Mouse (Mus musculus) heart, adult 9 months (tissue): ENCODE data around the gene Sh2d1b2.
"Not testable (repeated sequence)": the region's sequence is repeated elsewhere in the genome, so short reads cannot be mapped to it uniquely, and the experiment has no call there.

ENCODE experiments used
- DNase-seq, 2 experiments: peaks; one replicate each; pipeline ENCODE4 v3.0.0; 2022; ENCODE audit warnings: low spot score in 2 of 2

The Sh2d1b2 gene

DNA sequence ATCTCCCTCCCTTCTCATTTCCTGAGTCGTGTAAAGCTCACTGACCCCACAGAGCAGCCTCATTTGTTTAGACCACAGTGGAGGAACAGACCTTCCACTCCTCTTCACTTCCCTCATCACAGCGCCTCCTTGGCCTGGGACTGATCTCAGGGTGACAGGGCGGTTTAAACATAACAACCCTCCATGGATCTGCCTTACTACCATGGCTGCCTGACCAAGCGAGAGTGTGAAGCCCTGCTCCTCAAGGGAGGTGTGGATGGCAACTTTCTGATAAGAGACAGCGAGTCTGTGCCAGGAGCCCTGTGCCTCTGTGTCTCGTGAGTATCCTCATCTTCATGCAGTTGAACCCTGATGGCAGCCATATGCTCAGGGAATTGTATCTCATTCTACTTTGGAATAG is at the start of gene Sh2d1b2:
Sh2d1b2 (plus strand) TSS at position 62 of the 400 bp plus-strand sequence.
- DNase-seq: not testable (repeated sequence)

DNA sequence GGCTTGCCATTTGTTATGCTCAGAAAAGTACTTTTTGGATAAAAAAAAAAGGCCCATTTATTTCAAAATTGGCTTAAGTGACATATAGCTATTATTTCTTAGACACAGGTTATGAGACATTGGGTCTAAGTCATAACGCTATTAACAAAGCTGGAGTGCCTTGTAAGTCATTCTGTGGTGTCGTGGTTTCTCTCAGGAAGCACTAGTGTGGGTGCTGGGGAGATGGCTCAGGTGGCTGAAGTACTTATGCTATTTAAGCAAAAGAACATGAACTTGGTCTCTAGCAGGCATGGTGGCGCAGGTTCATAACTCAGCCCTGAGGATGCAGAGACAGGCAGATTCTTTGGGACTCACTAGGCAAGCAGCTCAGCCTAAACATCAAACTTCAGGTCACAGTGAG is 47.4 kb upstream of the Sh2d1b2 start:
- no peak for DNase-seq

DNA sequence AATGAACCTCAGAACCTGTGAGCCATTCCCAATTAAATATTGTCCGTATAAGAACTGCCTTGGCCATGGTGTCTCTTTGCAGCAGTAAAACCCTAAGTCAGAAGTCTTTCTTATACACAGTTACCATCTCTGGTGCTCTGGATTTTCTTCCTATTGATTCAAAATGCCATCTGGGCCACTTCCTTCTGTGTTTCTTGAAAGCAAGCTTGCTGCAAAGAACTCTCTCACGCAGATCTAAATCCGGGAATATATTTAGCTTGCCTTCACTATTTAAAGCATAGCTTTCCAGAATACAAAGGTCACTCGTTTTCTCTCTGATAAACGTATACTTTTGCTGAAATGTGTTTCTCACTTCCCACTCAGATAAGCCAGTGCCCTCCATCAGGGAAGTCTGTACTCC is 46.0 kb upstream of the Sh2d1b2 start:
- DNase-seq: no peak

DNA sequence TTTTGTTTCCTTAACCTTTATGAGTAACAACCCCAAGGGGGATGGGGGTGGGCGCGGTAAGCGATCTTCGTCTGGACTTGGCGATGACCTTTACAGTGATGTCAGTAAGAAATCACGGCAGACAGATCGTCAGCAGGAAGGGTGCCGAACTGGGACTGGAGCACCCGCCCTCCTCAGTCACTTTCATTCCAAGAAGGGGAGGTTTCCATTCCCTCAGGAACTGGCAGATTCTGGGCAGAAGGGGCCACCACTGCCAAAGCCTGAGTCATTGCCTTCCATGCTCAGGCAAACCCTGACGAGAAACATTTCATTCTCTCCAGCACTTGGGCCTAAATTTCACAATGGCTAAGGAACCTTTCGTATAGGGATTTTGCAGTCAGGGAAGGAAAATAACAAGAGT is 43.9 kb upstream of the Sh2d1b2 start:
- peak; percentile 72 to 85 for DNase-seq

DNA sequence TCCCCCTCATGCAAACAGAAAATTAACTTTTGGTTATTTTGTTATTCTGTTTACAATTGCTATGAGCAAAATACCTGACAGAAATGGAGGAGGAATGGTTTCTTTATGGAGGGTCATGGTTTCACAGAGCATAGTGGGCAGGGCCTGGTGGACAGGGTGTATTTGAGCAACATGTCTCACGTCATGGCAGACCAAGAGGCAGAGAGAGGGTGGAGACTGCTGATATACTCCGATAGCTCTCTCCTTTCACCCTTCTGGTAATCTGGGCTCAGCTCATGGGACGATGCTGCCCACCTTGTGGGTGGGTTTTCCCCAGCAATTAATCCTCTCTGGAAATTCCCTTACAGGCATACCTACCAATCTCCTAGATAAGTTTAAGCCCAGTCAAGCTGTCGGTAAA is 42.3 kb upstream of the Sh2d1b2 start:
- DNase-seq: no peak

DNA sequence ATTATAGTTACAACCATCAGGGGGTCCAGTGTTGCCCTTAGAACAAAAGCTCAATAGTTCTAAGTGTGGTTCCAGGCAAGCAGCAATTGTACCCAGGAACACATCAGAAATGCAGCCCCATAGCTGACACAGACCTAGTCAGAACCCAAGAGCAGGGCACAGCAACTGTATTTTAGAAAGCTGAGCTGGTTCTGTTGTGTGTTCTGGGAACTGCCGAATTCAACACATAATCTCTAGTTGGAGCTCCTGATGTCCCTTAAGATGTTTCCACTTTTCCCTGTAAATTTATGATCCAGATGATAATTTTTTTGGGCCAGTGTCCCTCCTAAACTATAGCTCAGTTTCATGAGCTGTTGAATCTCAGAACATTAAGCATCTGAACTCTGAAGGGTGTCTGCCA is 40.6 kb upstream of the Sh2d1b2 start:
- DNase-seq: no peak

DNA sequence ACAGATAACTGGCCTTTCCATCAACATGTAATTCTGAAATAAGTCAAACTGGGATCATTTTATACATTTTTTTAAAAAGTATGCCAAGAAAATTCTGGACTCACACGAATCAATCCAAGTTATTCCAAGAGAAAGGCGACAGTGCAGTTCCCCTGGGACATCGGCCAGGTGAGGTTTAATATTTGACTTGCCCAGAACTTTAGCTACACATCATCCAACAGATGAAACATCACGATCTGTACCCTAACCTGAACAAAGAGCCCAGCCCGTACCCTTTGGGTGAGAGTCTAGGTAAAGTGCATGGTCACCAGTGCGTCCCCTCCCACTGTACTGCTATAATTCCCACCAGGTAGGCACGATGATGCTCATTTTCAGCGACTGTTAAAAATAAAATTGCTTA is 36.3 kb upstream of the Sh2d1b2 start:
- DNase-seq: no peak

DNA sequence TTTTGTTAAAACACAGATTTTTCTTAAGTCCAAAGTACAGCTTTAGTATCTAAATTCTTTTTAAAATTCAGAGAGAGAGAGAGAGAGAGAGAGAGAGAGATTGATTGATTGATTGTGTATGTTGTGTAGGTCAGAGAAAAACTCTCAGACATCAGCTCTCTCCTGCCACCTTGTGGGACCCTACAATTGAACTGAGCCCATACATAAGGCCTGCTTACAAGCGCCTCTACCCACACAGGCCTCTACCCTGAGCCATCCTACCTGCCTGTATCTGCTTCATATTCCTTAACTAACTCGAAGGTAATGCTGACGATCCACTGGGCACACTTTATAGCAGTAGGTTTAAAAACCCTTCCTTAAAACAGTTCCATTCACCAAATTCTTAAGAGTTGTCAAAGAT is 32.2 kb upstream of the Sh2d1b2 start:
- DNase-seq: no peak

DNA sequence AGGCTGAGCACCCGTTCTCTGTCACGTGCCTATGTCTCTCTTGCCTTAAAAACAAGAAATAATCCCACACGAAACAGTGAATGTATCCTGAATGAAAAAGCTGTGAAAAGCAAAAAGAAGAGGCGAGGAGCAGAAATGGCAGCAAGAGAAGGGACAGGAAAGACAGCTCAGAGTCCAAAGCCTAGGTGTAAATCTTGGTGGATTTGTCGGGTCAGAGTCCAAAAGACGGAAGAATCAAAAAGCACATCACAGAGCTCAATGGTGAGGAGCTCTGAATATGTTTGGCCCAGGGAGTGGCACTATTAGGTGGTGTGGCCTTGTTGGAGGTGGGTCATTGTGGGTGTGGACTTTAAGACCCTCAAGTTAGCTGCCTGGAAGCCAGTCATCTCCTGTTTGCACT is 26.2 kb upstream of the Sh2d1b2 start:
- no peak for DNase-seq

DNA sequence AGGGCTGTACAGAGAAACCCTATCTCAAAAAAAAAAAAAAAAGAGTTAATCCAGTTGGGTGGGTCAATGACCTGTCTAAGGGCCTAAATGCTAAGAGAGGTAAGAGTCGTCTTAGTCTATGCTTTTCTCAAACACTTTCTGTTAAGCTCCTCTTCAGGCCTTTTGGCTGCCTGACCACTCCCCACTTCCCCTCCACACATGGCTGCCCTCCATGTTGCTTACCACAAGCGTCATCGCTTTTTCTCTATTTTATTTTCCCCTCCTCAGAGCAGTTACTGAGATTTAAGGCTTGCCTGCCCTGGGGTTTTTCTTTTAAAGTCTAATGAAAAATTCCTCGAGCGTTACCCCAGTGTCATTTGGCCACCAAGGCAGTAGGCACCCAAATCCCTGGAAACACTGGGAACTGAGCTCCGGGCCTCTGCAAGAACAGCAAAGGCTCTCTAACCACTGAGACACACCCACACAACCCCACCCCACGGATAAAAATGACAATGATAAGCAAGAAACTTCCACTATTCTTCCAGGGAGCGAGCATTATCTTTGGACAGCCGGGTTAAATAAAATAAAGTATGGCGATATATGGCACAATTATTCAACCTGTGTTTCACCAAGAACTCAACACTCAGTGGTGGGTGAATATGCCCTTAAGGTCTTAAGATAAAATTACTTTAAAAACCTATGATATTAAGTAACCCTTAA is 19.2 kb upstream of the Sh2d1b2 start:
- DNase-seq: no peak

DNA sequence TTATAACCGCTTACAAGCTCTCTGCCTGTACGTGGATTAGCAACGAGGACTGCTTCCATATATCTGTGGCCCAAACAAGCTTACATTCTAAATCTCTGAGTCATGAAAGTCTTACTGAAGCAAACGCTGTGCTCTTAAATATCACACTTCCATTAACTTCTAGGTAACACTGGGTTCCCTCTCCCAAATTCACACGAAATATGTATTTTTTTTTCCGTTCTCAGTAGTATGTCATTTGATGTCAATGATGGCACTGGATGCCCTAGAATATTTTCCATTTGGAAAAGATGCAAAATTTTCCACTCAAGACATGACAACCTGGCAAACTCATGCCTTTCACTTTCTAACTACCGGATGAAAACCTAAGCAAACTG is 18.2 kb upstream of the Sh2d1b2 start:
- DNase-seq: no peak

DNA sequence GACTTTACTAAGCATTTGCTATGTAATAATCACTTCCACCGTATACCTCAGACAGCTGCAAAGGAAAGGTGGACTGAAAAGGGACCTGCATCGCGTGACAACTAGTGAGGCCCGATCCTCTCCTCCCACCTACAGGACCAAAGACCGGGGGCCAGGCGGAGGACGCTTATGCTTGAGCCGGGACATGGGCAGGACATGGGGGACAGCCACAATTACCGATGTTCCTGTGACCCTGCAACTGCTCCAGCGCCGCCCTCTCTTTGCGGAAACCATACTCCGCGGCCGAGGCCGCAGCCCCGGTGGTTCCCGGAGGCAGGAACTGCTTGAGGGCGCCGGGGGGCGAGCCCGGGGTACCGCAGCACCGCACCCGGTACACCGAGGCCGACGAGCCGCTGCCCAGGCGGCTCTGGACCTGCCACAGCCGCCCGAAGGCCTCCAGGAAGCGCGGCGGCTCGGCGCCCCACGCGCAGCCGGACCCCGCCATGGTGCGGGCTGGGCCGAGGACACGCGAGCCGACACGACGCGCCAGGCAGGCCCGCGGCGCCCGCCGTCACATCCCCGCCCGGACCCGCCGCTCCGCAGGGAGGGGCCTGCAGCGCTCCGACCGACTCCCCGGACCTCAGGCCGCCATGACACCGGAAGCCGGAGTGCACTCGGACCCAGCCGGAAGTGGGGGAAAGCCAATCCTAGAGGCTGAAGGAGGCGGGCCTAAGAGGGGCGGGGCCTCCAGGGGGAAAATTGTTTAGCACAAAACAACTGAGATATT is 17.6 kb upstream of the Sh2d1b2 start, which contains the start of gene Uhmk1:
Uhmk1 (minus strand) TSS at position 641 of the 766 bp plus-strand sequence.
- peak; percentile 90 to 91 for DNase-seq

DNA sequence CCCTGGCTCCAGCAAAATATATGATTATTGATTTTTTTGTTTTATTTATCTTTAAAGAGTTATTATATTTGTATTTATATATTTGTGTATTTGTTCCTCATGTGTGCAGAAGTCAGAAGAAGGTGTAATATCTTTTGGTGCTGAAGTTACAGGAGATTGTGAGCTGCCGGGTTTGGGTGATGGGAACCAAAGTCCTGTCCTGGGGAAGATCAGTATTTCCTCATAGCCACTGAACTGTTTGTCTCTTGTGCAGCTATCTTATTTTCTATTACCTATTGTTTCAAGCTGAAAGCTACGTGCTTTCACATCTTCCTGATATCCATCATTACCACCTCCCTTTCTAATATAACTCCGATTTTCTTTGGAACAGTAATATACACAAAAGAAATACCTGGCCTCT is 17.0 kb upstream of the Sh2d1b2 start:
- DNase-seq: no peak

DNA sequence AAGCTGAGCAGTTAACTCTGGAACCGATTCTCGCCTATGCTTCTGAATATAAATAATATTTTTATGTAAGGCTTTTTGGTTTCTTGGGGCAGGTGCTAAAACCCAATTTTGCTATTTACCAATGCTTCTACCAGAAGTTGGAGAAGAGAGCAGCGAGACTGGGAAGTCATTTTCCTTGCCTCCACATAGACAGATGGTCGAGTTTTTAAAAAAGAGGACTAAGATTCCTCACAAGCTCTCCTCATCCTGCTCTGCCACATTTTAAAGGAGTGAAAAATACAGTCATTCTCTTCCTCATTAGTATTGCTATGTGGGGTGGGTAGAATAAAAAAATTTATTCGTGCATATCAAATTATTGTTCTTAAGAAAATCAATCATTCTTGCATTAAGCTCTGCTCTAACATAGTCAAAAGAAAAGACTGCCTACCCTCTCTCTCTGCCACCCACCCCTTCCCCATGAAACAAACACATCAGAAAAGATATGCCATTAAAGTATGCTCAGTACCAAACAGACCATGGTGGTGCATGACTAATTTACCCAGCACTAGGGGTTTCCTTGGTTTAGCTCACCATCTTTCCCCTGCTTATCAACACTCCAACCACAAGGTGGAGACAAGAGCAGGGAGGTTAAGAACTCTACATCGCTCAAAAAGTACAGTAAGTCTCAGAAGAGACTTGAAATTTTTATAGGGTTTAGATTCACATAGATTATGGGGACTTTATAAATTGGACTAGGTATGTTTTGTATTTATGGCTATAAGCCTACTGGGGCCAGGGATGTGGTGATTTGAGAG is 14.3 kb upstream of the Sh2d1b2 start:
- no peak for DNase-seq

DNA sequence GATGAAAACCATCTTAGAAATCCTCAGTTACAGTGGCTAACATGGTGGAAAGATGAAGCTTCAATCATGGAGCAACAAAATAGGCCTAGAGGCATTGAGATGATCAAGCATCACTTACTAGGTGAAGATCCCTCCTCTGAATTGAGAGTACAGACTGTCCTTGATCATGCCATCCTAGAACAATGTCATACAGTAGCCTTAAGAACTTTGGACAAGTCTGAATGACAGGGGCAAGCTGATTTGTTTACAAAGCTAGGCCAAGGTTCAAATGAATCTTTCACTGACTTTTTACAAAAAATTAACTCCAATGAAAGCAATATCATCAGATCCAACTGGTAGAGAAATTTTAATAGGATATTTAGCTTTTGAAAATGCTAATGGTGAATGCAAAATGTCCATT is 12.2 kb upstream of the Sh2d1b2 start:
- no peak for DNase-seq

DNA sequence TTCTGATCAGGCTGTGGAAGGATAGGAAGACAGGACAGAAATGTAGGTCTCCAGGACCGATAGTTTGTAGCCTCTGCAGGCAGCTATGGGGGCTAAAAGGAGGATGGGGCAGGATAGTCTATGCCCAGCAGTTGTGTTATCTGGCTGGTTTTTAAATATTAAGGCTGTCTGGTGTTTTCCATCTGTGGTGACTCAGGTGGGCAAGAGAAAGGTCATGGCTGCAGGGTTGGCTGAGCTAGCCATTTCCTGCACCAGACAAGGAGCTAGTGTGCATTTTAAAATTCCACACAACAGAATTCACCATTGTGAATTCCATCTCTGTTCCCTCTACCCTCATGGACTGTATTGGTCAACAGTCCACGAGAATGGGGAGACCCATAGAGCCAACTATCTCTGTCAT is 9.3 kb upstream of the Sh2d1b2 start:
- no peak for DNase-seq

DNA sequence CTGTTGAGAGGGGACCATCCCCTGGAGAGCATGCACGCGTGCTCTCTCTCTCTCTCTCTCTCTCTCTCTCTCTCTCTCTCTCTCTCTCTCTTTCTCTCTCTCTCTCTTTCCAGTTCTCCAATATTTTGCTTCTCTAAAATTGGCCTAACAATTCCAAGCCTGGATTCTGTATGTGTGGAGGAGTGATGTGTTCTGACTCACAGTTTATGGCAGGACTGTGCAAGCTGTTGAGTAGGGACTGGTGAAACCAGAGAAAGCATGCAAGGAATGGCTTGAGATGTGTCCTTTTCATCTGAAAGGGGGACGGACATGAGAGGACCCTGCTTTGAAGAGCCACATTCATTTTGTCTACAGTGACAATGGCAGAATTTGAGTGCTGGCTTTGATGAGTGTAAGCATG is 12.5 kb downstream of the Sh2d1b2 start:
- DNase-seq: no peak

DNA sequence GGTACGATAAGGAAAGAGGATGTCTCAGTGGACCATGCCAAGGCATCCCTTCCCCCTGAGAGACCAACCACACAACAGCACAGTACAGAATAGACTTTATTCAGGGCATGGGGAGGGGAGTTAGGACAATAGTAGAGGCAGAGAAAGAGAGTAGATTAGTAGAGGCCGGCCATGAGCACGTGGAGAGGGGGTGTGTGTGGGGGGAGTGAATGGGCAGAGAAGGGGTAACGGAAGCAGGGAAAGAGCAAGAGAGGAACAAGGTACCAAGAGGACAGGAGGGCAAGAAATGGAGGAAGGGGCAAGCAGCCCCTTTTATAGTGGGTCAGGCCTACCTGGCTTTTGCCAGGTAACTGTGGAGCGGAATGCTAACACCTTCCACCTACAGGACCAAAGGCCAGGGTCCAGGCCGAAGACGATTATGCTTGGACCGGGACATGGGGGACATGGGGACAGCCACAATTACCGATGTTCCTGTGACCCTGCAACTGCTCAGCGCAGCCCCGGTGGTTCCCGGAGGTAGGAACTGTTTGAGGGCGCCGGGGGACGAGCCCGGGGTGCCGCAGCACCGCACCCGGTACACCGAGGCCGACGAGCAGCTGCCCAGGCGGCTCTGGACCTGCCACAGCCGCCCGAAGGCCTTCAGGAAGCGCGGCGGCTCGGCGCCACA is 22.5 kb downstream of the Sh2d1b2 start:
- DNase-seq: no peak

DNA sequence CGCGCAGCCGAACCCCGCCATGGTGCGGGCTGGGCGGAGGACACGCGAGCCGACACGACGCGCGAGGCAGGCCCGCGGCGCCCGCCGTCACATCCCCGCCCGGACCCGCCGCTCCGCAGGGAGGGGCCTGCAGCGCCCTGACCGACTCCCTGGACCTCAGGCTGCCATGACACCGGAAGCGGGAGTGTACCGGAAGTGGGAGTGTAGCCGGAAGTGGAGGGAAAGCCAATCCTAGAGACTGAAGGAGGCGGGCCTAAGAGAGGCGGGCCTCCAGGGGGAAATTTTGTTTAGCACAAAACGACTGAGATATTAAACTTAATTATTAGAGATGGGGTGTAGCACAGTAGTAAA is 23.0 kb downstream of the Sh2d1b2 start:
- DNase-seq: peak; percentile 84 to 87

DNA sequence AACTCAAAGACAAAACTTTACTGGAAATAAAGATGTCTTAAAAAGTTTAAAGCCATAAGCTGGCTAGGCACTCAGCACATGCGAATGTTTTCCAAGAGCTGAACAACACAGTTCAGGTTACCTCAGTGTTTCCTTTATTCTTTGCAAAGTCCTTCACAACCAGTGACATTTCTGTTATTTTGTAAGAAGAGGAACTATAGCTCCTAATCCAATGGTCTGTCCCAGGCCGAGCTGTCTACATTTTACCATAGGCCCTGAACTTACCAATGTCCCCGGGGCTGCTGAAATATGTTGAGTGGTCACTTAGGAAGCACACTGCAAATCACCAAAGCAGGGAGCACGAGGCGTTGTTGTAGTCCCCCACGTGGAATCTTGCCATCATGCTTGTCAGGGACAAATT is 37.7 kb downstream of the Sh2d1b2 start:
- DNase-seq: no peak

DNA sequence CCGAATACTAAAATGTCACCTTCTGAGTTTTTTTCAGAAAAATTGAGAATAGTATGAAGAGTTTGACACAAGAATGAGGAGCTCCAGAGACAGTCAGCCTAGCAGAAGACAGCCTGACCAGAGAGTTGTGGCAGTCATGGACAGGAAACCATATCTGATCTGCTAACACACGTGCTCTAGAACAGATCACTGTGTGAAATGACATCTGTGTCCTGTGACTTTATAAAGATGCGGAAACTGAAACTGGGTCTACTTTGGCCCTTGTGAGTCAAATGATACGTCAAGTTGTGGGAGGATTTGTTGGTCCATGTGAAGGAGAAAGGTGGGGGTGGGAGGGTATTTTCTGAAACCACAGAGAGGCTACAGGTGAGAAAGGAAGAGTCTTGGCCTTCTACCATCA is 38.1 kb downstream of the Sh2d1b2 start:
- no peak for DNase-seq

DNA sequence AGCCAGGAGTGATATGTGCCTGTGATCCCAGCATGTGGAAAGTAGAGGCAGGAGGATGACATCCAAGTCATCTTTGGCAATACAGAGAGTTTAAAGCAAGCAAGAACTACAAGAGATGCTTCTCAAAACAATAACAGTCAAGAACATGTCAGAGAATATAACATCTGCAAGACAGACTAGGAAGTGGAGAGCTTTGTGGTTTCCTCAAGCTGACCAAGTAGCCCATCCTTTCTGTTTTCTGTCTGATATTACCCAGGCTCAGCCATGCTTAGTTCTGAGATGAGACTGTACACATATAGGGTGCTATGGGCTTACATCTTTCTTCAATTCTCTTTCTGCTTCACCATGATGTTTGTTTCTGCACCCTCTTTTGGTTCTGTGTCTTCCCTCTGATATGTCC is 40.7 kb downstream of the Sh2d1b2 start:
- DNase-seq: no peak
